Mouse (Mus musculus) small intestine, adult 2 months (tissue): ENCODE data around the gene Nt5c2.

Source experiments
- CTCF ChIP-seq: fragments of 200-500 bp; IDR thresholded peaks from 2 replicates; pipeline ENCODE4 v1.5.1; 2012; ENCODE audit warnings: low read depth, mild to moderate bottlenecking, control low read depth, inconsistent platforms, low read length, moderate library complexity, mixed read lengths; ENCODE audit not compliant: insufficient replicate concordance, insufficient read length; ENCODE audit errors: extremely low read depth
- POLR2A ChIP-seq: fragments of 200-500 bp; IDR thresholded peaks from 2 replicates; pipeline ENCODE4 v1.6.1; 2012; ENCODE audit warnings: low read depth, mild to moderate bottlenecking, control low read depth, inconsistent platforms, low read length, moderate library complexity

DNA sequence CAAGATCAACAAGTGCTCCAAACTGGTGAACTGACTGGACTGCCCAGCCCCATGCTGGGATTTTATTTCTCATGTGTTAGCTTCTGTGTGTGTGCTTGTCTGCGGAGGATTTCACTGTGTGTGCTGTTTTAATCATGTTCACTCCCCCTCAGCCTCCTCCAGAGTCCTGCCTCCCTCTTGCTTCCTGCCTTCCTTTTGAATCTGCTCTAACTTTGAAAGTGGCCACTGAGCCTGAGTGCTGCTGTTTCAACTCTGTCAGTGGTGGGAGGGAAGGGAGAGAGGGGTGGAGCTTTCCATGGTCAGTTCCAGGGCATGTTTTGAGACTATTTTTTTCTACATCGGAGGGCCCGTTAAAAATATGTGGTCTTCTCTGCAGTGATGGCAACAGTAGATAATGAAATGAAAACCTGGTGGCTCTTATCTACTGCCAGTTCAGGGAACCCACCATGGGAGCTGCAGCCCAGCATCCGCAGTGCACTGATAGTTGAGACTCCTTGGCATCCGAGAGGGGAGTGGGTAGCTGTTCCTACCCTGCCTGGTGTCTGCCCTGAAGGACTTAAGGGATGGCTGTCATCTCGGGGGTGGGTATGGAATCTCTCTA lies 150.1 kb downstream of the Nt5c2 start:
- TF ChIP-seq CTCF = no peak
- no peak for TF ChIP-seq POLR2A
